Mouse (Mus musculus): ENCODE data around the gene Borcs8. TPM values are rescaled to one million over a fixed set of nuclear protein-coding genes. Genes with fewer than 3 reads are reported as not detected.

The Borcs8 gene
- polyA plus RNA-seq, 1 experiment from 2014 or later, result 56.4 TPM

DNA sequence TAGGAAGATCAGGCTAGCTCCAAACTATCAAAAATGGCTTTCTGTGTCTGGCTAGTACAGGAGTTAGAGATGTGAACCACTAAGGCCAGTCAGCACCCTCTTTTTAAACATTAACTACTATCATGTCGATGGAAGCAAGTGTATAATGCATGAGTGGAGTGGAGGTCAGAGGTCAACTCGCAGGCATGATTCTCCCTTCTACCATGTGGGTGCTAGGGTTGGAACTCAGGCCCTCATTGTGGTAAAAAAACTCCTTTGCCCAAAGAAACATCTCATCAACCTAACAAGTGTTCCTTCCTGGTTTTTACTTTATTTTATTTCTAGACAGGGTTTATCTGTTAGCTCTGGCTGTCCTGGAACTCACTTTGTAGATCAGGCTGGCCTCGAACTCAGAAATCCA, 31.4 kb downstream of the Borcs8 start:
- 76% methylated on average over 3 of the region's 3 CpGs for WGBS
- H3K9me3 ChIP-seq (ENCODE audit: control insufficient read depth, low read length), result no peaks in the 10 kb centered on the region
- H3K4me3 ChIP-seq (ENCODE audit: low read length), result no peak overlapping the region
- H3K4me2 ChIP-seq (ENCODE audit: low read length), result no peak overlapping the region
- H3K36me3 ChIP-seq (ENCODE audit: control insufficient read depth, insufficient read depth, low read length), result no peaks in the 10 kb centered on the region
- peaks cover 6% of the 10 kb centered on the region for H3K4me1 ChIP-seq (ENCODE audit: control insufficient read depth, insufficient read depth, low read depth, low read length)
- peaks cover 7% of the 10 kb centered on the region for H3K27me3 ChIP-seq (replicated peaks; ENCODE audit: control insufficient read depth, insufficient read depth, low read length)
- H3K9ac ChIP-seq (ENCODE audit: low read depth, low read length), result no peak overlapping the region
- ATAC-seq, result no peak
- no peak overlapping the region for H3K27ac ChIP-seq (ENCODE audit: low read depth, low read length)

- no peak for ATAC-seq
- H3K4me2 ChIP-seq (ENCODE audit: low read length), result no peak overlapping the region
- no peaks in the 10 kb centered on the region for H3K9me3 ChIP-seq (ENCODE audit: control insufficient read depth, low read length)
- no peak overlapping the region for H3K4me3 ChIP-seq (ENCODE audit: low read length)
- H3K4me1 ChIP-seq (ENCODE audit: control insufficient read depth, insufficient read depth, low read depth, low read length), result peaks cover 6% of the 10 kb centered on the region
- H3K27ac ChIP-seq (ENCODE audit: low read depth, low read length), result no peak overlapping the region
- H3K9ac ChIP-seq (ENCODE audit: low read depth, low read length), result no peak overlapping the region
- WGBS, result 91% methylated on average over 7 of the region's 7 CpGs
- peaks cover 7% of the 10 kb centered on the region for H3K27me3 ChIP-seq (replicated peaks; ENCODE audit: control insufficient read depth, insufficient read depth, low read length)
- H3K36me3 ChIP-seq (ENCODE audit: control insufficient read depth, insufficient read depth, low read length), result no peaks in the 10 kb centered on the region
Measured at GRCm38 (mm10) chr8:70171240-70171639, 31.9 kb downstream of the Borcs8 start.

DNA sequence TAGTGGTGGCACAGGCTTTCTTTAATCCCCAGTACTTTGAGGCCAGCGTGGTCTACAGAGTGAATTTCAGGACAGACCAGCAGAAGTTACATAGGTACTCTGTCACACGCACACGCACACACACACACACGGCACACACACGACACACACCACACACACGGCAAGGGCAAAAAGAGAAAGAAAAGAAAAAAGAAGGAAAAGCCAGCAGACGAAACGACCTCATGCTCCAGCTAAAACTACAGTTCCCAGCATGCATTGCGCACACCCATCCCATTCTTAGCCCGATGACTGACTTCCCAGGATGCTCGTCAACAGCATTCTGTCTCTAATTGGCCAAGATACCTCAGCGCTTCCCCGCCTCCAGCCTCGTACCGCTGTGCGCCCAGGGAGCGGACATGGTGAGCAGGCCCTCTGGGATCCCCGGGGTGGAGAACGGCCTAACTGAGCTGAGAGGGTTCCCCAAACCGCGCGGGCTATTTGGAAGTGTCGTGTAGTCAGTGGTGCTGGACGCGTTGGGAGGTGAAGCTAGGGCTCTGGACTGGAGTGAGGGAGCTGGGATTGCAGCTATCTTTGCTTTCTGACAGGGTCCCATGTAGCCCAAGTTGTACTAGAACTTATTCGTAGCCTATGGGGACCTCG, 32.9 kb downstream of the Borcs8 start, which contains the start of gene Tmem161a:
Gene Tmem161a, plus strand, starts transcription at position 314 of the 639 bp plus-strand sequence.
- WGBS, result 1% methylated on average over 27 of the region's 27 CpGs
- H3K4me3 ChIP-seq (ENCODE audit: low read length), result peak within 1 kb of the TSS; percentile 59
- H3K27ac ChIP-seq (ENCODE audit: low read depth, low read length), result no peak within 1 kb of the TSS
- H3K9ac ChIP-seq (ENCODE audit: low read depth, low read length), result peak within 1 kb of the TSS; percentile 68
- no peaks in the 10 kb centered on the region for H3K36me3 ChIP-seq (ENCODE audit: control insufficient read depth, insufficient read depth, low read length)
- peak within 1 kb of the TSS; percentile 66 for H3K4me2 ChIP-seq (ENCODE audit: low read length)
- peaks cover 3% of the 10 kb centered on the region for H3K27me3 ChIP-seq (replicated peaks; ENCODE audit: control insufficient read depth, insufficient read depth, low read length)
- peaks cover 3% of the 10 kb centered on the region for H3K4me1 ChIP-seq (ENCODE audit: control insufficient read depth, insufficient read depth, low read depth, low read length)
- ATAC-seq, result peak; percentile 97
- no peaks in the 10 kb centered on the region for H3K9me3 ChIP-seq (ENCODE audit: control insufficient read depth, low read length)

DNA sequence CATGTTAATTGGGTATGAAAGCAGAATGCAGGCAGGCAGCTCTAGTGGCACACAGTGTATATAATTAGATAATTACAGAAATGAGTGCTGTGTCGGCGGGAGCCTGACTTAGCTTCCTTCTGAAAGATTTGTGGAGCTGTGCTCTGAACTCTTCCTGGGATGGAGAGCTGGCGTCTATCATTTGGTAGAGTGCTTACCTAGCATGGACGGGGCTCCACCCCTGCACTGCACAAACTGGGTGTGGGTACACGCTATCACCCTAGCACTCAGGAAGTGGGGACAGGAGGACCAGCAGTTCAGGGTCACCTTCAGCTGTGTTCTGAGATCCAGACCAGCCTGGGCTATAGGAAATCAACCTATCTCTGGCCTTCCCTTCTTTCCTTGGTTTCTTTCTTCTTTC, 34.0 kb downstream of the Borcs8 start:
- Histone ChIP-seq H3K27me3 (replicated peaks; ENCODE audit: control insufficient read depth, insufficient read depth, low read length) (no peaks in the 10 kb centered on the region), H3K36me3 (ENCODE audit: control insufficient read depth, insufficient read depth, low read length) (peaks cover 7% of the 10 kb centered on the region), H3K4me2 (ENCODE audit: low read length) (no peak overlapping the region), H3K9me3 (ENCODE audit: control insufficient read depth, low read length) (no peaks in the 10 kb centered on the region), H3K9ac (ENCODE audit: low read depth, low read length) (no peak overlapping the region), H3K4me3 (ENCODE audit: low read length) (no peak overlapping the region), H3K4me1 (ENCODE audit: control insufficient read depth, insufficient read depth, low read depth, low read length) (peaks cover 3% of the 10 kb centered on the region), H3K27ac (ENCODE audit: low read depth, low read length) (no peak overlapping the region)
- no peak for ATAC-seq
- WGBS, result 90% methylated on average over 5 of the region's 5 CpGs

GRCm38 (mm10) chr8:70174079-70174478, 34.8 kb downstream of the Borcs8 start:
- Histone ChIP-seq H3K36me3 (ENCODE audit: control insufficient read depth, insufficient read depth, low read length) (peaks cover 7% of the 10 kb centered on the region), H3K4me3 (ENCODE audit: low read length) (no peak overlapping the region), H3K4me2 (ENCODE audit: low read length) (no peak overlapping the region), H3K4me1 (ENCODE audit: control insufficient read depth, insufficient read depth, low read depth, low read length) (peaks cover 3% of the 10 kb centered on the region), H3K9me3 (ENCODE audit: control insufficient read depth, low read length) (no peaks in the 10 kb centered on the region), H3K27ac (ENCODE audit: low read depth, low read length) (no peak overlapping the region), H3K27me3 (replicated peaks; ENCODE audit: control insufficient read depth, insufficient read depth, low read length) (no peaks in the 10 kb centered on the region), H3K9ac (ENCODE audit: low read depth, low read length) (no peak overlapping the region)
- 86% methylated on average over 7 of the region's 7 CpGs for WGBS
- no peak for ATAC-seq

GRCm38 (mm10) chr8:70178231-70178630, 38.9 kb downstream of the Borcs8 start:
- WGBS, result 94% methylated on average over 2 of the region's 2 CpGs
- H3K27me3 ChIP-seq (replicated peaks; ENCODE audit: control insufficient read depth, insufficient read depth, low read length), result no peaks in the 10 kb centered on the region
- peaks cover 7% of the 10 kb centered on the region for H3K36me3 ChIP-seq (ENCODE audit: control insufficient read depth, insufficient read depth, low read length)
- no peak overlapping the region for H3K27ac ChIP-seq (ENCODE audit: low read depth, low read length)
- no peaks in the 10 kb centered on the region; the same call in 1 of the 2 replicates for H3K4me1 ChIP-seq (ENCODE audit: control insufficient read depth, insufficient read depth, low read depth, low read length)
- no peak overlapping the region for H3K4me3 ChIP-seq (ENCODE audit: low read length)
- H3K9ac ChIP-seq (ENCODE audit: low read depth, low read length), result no peak overlapping the region
- H3K9me3 ChIP-seq (ENCODE audit: control insufficient read depth, low read length), result no peaks in the 10 kb centered on the region
- ATAC-seq, result no peak
- H3K4me2 ChIP-seq (ENCODE audit: low read length), result no peak overlapping the region

- ATAC-seq, result no peak
- Histone ChIP-seq H3K9me3 (ENCODE audit: control insufficient read depth, low read length) (no peaks in the 10 kb centered on the region), H3K36me3 (ENCODE audit: control insufficient read depth, insufficient read depth, low read length) (peaks cover 7% of the 10 kb centered on the region)
Measured at GRCm38 (mm10) chr8:70179082-70179481, 39.8 kb downstream of the Borcs8 start.

DNA sequence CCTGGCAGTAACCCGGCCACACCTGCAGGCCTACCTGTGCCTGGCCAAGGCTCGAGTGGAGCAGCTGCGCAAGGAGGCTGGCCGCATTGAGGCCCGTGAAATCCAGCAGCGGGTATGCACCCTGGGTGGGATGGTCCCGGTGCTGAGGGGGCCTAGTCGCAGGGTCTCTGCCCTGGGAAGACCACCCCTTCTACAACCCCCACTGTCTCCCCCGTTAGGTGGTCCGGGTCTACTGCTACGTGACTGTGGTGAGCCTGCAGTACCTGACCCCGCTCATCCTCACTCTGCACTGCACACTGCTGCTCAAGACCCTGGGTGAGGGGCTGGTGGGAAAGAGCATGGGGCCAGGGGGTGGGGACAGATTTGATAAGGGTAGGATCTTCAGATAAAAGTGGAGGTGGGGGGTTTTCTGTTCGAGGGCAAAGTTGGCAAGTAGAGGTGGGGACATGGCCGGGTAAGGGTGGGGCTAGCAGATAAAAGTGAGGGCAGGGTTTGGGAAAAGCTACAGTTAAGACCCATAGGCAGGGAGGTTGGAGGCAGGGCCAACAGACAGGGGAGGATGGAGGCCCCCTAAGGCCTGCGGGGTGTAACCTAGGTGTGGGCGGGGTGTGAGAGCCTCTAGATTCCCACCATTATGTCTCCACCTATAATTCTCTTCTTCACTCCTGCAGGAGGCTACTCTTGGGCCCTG, 42.1 kb downstream of the Borcs8 start:
- H3K27me3 ChIP-seq (replicated peaks; ENCODE audit: control insufficient read depth, insufficient read depth, low read length), result no peaks in the 10 kb centered on the region
- H3K27ac ChIP-seq (ENCODE audit: low read depth, low read length), result no peak overlapping the region
- WGBS, result 90% methylated on average over 16 of the region's 16 CpGs
- no peak for ATAC-seq
- no peaks in the 10 kb centered on the region for H3K9me3 ChIP-seq (ENCODE audit: control insufficient read depth, low read length)
- H3K4me2 ChIP-seq (ENCODE audit: low read length), result no peak overlapping the region
- H3K9ac ChIP-seq (ENCODE audit: low read depth, low read length), result no peak overlapping the region
- no peaks in the 10 kb centered on the region for H3K4me1 ChIP-seq (ENCODE audit: control insufficient read depth, insufficient read depth, low read depth, low read length)
- peaks cover 7% of the 10 kb centered on the region for H3K36me3 ChIP-seq (ENCODE audit: control insufficient read depth, insufficient read depth, low read length)
- H3K4me3 ChIP-seq (ENCODE audit: low read length), result no peak overlapping the region

More at GRCm38 (mm10) chr8:70179082-70179481, 39.8 kb downstream of the Borcs8 start:
- H3K27me3 ChIP-seq (replicated peaks; ENCODE audit: control insufficient read depth, insufficient read depth, low read length), result no peaks in the 10 kb centered on the region
- WGBS, result 96% methylated on average over 4 of the region's 4 CpGs
- H3K27ac ChIP-seq (ENCODE audit: low read depth, low read length), result no peak overlapping the region
- no peaks in the 10 kb centered on the region for H3K4me1 ChIP-seq (ENCODE audit: control insufficient read depth, insufficient read depth, low read depth, low read length)
- H3K4me2 ChIP-seq (ENCODE audit: low read length), result no peak overlapping the region
- H3K4me3 ChIP-seq (ENCODE audit: low read length), result no peak overlapping the region
- no peak overlapping the region for H3K9ac ChIP-seq (ENCODE audit: low read depth, low read length)

DNA sequence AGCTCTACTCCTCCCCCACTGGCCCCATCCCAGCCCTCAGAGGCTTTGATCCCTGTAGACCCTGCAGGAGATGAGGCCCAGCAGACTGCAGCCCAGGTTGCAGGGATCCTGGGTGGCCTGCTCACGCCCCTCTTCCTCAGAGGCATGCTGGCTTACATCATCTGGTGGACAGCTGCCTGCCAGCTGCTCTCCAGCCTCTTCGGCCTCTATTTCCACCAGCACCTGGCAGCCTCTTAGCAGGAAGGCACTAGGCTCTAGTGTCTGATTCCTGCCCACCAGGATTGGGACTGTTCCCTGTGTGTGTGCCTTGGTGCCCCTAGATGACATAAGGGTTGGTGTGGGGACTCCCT, 42.6 kb downstream of the Borcs8 start:
- peaks cover 7% of the 10 kb centered on the region for H3K36me3 ChIP-seq (ENCODE audit: control insufficient read depth, insufficient read depth, low read length)
- H3K4me1 ChIP-seq (ENCODE audit: control insufficient read depth, insufficient read depth, low read depth, low read length), result no peaks in the 10 kb centered on the region
- no peak overlapping the region for H3K4me2 ChIP-seq (ENCODE audit: low read length)
- no peaks in the 10 kb centered on the region for H3K9me3 ChIP-seq (ENCODE audit: control insufficient read depth, low read length)
- WGBS, result 69% methylated on average over 2 of the region's 2 CpGs
- no peak overlapping the region for H3K9ac ChIP-seq (ENCODE audit: low read depth, low read length)
- no peak overlapping the region for H3K27ac ChIP-seq (ENCODE audit: low read depth, low read length)
- no peak overlapping the region for H3K4me3 ChIP-seq (ENCODE audit: low read length)
- no peak for ATAC-seq
- no peaks in the 10 kb centered on the region for H3K27me3 ChIP-seq (replicated peaks; ENCODE audit: control insufficient read depth, insufficient read depth, low read length)
